In genomic region chr2:68468698-68469097, GRCm38 (mm10) we compare ENCODE assay signal across 8 mouse cellular contexts. TPM values are rescaled to one million over a fixed set of nuclear protein-coding genes. Genes with fewer than 3 reads are reported as not detected.
DNase-seq lines count a peak whose midpoint lies in the region; ATAC-seq lines count a peak whose summit lies in the region.

No protein-coding gene starts in this region.

- peak; percentile 49 for DNase-seq in kidney, adult 11 months
- peak; percentile 60 for DNase-seq in ZHBTc4 (ENCODE audit: low read depth, low spot score)
- DNase-seq in heart, adult 18-20 months: peak; percentile 49 to 65
- peak; percentile 46 to 75 for DNase-seq in kidney, postnatal 36 days
- DNase-seq in retina, postnatal 7 days (ENCODE audit: low read depth, low spot score): peak; percentile 32
- DNase-seq in layer of hippocampus, adult 9-10 months (ENCODE audit: low spot score): no peak

- no peaks in the 10 kb centered on the region for H3K27me3 ChIP-seq in kidney, embryonic 14.5 days (ENCODE audit: control insufficient read depth, insufficient read depth, low read length)

- WGBS in kidney, embryonic 14.5 days: 65% methylated on average over 7 of the region's 7 CpGs

- H3K36me3 ChIP-seq in kidney, embryonic 14.5 days (ENCODE audit: control insufficient read depth, insufficient read depth, low read length): no peaks in the 10 kb centered on the region

- H3K9ac ChIP-seq in kidney, embryonic 14.5 days (ENCODE audit: low read depth, low read length): no peak overlapping the region

- H3K27ac ChIP-seq in kidney, embryonic 14.5 days (ENCODE audit: low read depth, low read length): no peak overlapping the region

- peaks cover 25% of the 10 kb centered on the region for H3K4me1 ChIP-seq in kidney, embryonic 14.5 days (ENCODE audit: control insufficient read depth, insufficient read depth, low read length)

- no peak overlapping the region for H3K4me2 ChIP-seq in kidney, embryonic 14.5 days (replicated peaks; ENCODE audit: low read depth, low read length)

- no peak for ATAC-seq in kidney, embryonic 14.5 days (ENCODE audit: low FRiP score, low TSS enrichment)
- ATAC-seq in monocyte, adult 5-6 weeks (replicated peaks; ENCODE audit: insufficient number of reproducible peaks, low FRiP score, low TSS enrichment, poor library complexity, severe bottlenecking): no peak

- no peaks in the 10 kb centered on the region for H3K9me3 ChIP-seq in kidney, embryonic 14.5 days (ENCODE audit: control insufficient read depth, low read length)

- no peak overlapping the region for H3K4me3 ChIP-seq in kidney, embryonic 14.5 days (ENCODE audit: low read length)

RNA-seq across cellular contexts. Expression of gene Stk39, which starts 3.4 kb away (rescaled TPM):
- polyA plus RNA-seq in kidney, embryonic 14.5 days (2014; fragmentation: Nextera tagmentation; extraction: Ambion mirVana): 20.7 and 30.0 TPM in 2 replicates
- 10 to 100 TPM; 88.1 to 97.1 TPM for total RNA-seq in heart, adult 18-20 months (2021)
- 5.1 to 21.6 TPM (median 5.4 TPM) in 3 replicates for total RNA-seq in monocyte, adult 5-6 weeks (2017)
